Mouse (Mus musculus) intestine, embryonic 14.5 days (tissue): ENCODE measurements around the gene Supt6. TPM values are rescaled to one million over a fixed set of nuclear protein-coding genes. Genes with fewer than 3 reads are reported as not detected.

Source experiments
- ATAC-seq: fragments of 200-750 bp; cut with Nextera tagmentation; replicated peaks from 2 replicates; pipeline ENCODE4 v1.8.0; 2017; ENCODE audit warnings: low read depth, moderate number of reproducible peaks, moderate TSS enrichment, moderate library complexity; ENCODE audit not compliant: low FRiP score, low TSS enrichment
- DNase-seq: peaks from one replicate; pipeline ENCODE4 v3.0.0-alpha.2; 2018; ENCODE audit warnings: low spot score
- H3K27ac ChIP-seq: fragments of 300-500 bp; sonication (generic); 2 replicates; pipeline ENCODE4 v1.5.1; 2014; ENCODE audit warnings: low read depth, mild to moderate bottlenecking, control low read depth
- H3K27me3 ChIP-seq: fragments of 300-500 bp; sonication (generic); replicated peaks from 2 replicates; pipeline ENCODE4 v1.6.1; 2014; ENCODE audit warnings: low read length, control low read depth; ENCODE audit not compliant: control insufficient read depth, insufficient read depth
- H3K36me3 ChIP-seq: fragments of 300-500 bp; sonication (generic); 2 replicates; pipeline ENCODE4 v1.6.1; 2014; ENCODE audit warnings: low read length, control low read depth; ENCODE audit not compliant: control insufficient read depth, insufficient read depth
- H3K4me1 ChIP-seq: fragments of 300-500 bp; sonication (generic); replicated peaks from 2 replicates; pipeline ENCODE4 v1.6.1; 2014; ENCODE audit warnings: low read length, control low read depth, mixed read lengths; ENCODE audit not compliant: control insufficient read depth, insufficient read depth
- H3K4me2 ChIP-seq: fragments of 300-500 bp; sonication (generic); 2 replicates; pipeline ENCODE4 v1.6.1; 2014; ENCODE audit warnings: low read length
- H3K4me3 ChIP-seq: fragments of 300-500 bp; sonication (generic); 2 replicates; pipeline ENCODE4 v1.5.1; 2014; ENCODE audit warnings: low read depth, low read length, control low read depth, mixed read lengths
- H3K9ac ChIP-seq: fragments of 300-500 bp; sonication (generic); 2 replicates; pipeline ENCODE4 v1.6.1; 2014; ENCODE audit warnings: mild to moderate bottlenecking, low read length
- H3K9me3 ChIP-seq: fragments of 300-500 bp; sonication (generic); 2 replicates; pipeline ENCODE4 v1.6.1; 2016; ENCODE audit warnings: low read length, control low read depth; ENCODE audit not compliant: control insufficient read depth
- WGBS: fragments of 180-500 bp; shearing (Covaris S2); extraction: QIAGEN DNeasy Blood & Tissue Kit; methylation state at CpG from one replicate; pipeline ENCODE4 v1.1.7; 2014; 5-methylcytosine and 5-hydroxymethylcytosine counted together
- polyA plus RNA-seq: library from polyadenylated mRNA; unstranded; fragments of >200 nt; fragmentation: Nextera tagmentation; extraction: Ambion mirVana; gene quantifications from 2 replicates; pipeline ENCODE4 v1.2.1, GENCODE M21; 2014

Gene Supt6
- polyA plus RNA-seq, 1 experiment from 2014 or later = 26.4 TPM

GRCm38 (mm10) chr11:78246318-78247011 is 678 bp upstream of the Supt6 start:
- peak overlapping the region; percentile 86 for H3K4me2 ChIP-seq

GRCm38 (mm10) chr11:78245261-78245626 is 543 bp downstream of the Supt6 start:
- peak overlapping the region; percentile 86 for H3K4me2 ChIP-seq
- H3K4me1 ChIP-seq = peaks cover 27% of the 10 kb centered on the region
- 1% methylated on average over 19 of the region's 19 CpGs for WGBS
- DNase-seq = no peak
- no peaks in the 10 kb centered on the region for H3K27me3 ChIP-seq
- peak overlapping the region; percentile 98 for H3K4me3 ChIP-seq
- peak overlapping the region; percentile 91 for H3K9ac ChIP-seq
- peak; percentile 21; the same call in 1 of the 2 replicates for ATAC-seq
- no peaks in the 10 kb centered on the region for H3K9me3 ChIP-seq
- H3K27ac ChIP-seq = peak overlapping the region; percentile 91
- peaks cover 13% of the 10 kb centered on the region for H3K36me3 ChIP-seq

More at GRCm38 (mm10) chr11:78246318-78247011, 678 bp upstream of the Supt6 start:
- no peak for ATAC-seq
- H3K4me3 ChIP-seq = peak overlapping the region; percentile 98
- H3K9ac ChIP-seq = peak overlapping the region; percentile 91
- H3K36me3 ChIP-seq = peaks cover 16% of the 10 kb centered on the region
- 42% methylated on average over 7 of the region's 7 CpGs for whole genome bisulfite sequencing
- H3K9me3 ChIP-seq = no peaks in the 10 kb centered on the region
- DNase-seq = no peak
- peaks cover 27% of the 10 kb centered on the region for H3K4me1 ChIP-seq
- peak overlapping the region; percentile 91 for H3K27ac ChIP-seq
- H3K27me3 ChIP-seq = no peaks in the 10 kb centered on the region

- no peaks in the 10 kb centered on the region for H3K27me3 ChIP-seq
- ATAC-seq (no peak), DNase-seq (no peak)
- H3K4me2 ChIP-seq = no peak overlapping the region
- H3K4me3 ChIP-seq = no peak overlapping the region
- no peak overlapping the region for H3K9ac ChIP-seq
- H3K36me3 ChIP-seq = peaks cover 26% of the 10 kb centered on the region
- WGBS = 90% methylated on average over 9 of the region's 9 CpGs
- H3K9me3 ChIP-seq = no peaks in the 10 kb centered on the region
- H3K27ac ChIP-seq = no peak overlapping the region
- H3K4me1 ChIP-seq = peaks cover 10% of the 10 kb centered on the region
These were observed 5.5 kb downstream of the Supt6 start for GRCm38 (mm10) chr11:78240193-78240857.

- H3K27ac ChIP-seq = no peak overlapping the region
- H3K4me3 ChIP-seq = no peak overlapping the region
- H3K27me3 ChIP-seq = no peaks in the 10 kb centered on the region
- H3K4me1 ChIP-seq = no peaks in the 10 kb centered on the region
- no peaks in the 10 kb centered on the region for H3K9me3 ChIP-seq
- ATAC-seq (no peak), DNase-seq (no peak)
- H3K4me2 ChIP-seq = no peak overlapping the region
- WGBS = 93% methylated on average over 6 of the region's 6 CpGs
- H3K36me3 ChIP-seq = peaks cover 87% of the 10 kb centered on the region
- H3K9ac ChIP-seq = no peak overlapping the region
These were observed 14.3 kb downstream of the Supt6 start for GRCm38 (mm10) chr11:78231518-78231917.

- ATAC-seq (no peak), DNase-seq (no peak)
- Histone ChIP-seq H3K9ac (no peak overlapping the region), H3K27me3 (no peaks in the 10 kb centered on the region), H3K4me1 (no peaks in the 10 kb centered on the region), H3K9me3 (no peaks in the 10 kb centered on the region), H3K27ac (no peak overlapping the region), H3K4me3 (no peak overlapping the region), H3K36me3 (peaks cover 98% of the 10 kb centered on the region), H3K4me2 (no peak overlapping the region)
- WGBS = 93% methylated on average over 4 of the region's 4 CpGs
These were observed 22.2 kb downstream of the Supt6 start for GRCm38 (mm10) chr11:78223586-78223985.

- Histone ChIP-seq H3K9ac (no peak overlapping the region), H3K27me3 (no peaks in the 10 kb centered on the region), H3K36me3 (peaks cover 98% of the 10 kb centered on the region), H3K4me1 (no peaks in the 10 kb centered on the region), H3K9me3 (no peaks in the 10 kb centered on the region), H3K4me3 (no peak overlapping the region), H3K4me2 (no peak overlapping the region), H3K27ac (no peak overlapping the region)
- WGBS = 88% methylated on average over 11 of the region's 11 CpGs
- DNase-seq (no peak), ATAC-seq (no peak)
These were observed 30.0 kb downstream of the Supt6 start for GRCm38 (mm10) chr11:78215709-78216317.

- peaks cover 98% of the 10 kb centered on the region for H3K36me3 ChIP-seq
- no peaks in the 10 kb centered on the region for H3K4me1 ChIP-seq
- 94% methylated on average over 14 of the region's 14 CpGs for whole genome bisulfite sequencing
- no peak for DNase-seq
- no peaks in the 10 kb centered on the region for H3K27me3 ChIP-seq
- H3K4me3 ChIP-seq = no peak overlapping the region
- ATAC-seq = no peak
- H3K27ac ChIP-seq = no peak overlapping the region
- no peak overlapping the region for H3K9ac ChIP-seq
- no peaks in the 10 kb centered on the region for H3K9me3 ChIP-seq
- H3K4me2 ChIP-seq = no peak overlapping the region
These were observed 32.5 kb downstream of the Supt6 start for GRCm38 (mm10) chr11:78213086-78213817.

- Histone ChIP-seq H3K4me3 (no peak overlapping the region), H3K36me3 (peaks cover 99% of the 10 kb centered on the region), H3K4me1 (no peaks in the 10 kb centered on the region), H3K9me3 (no peaks in the 10 kb centered on the region), H3K27me3 (no peaks in the 10 kb centered on the region), H3K4me2 (no peak overlapping the region), H3K9ac (no peak overlapping the region), H3K27ac (no peak overlapping the region)
- ATAC-seq (no peak), DNase-seq (no peak)
- WGBS = 85% methylated on average over 5 of the region's 5 CpGs
These were observed 34.3 kb downstream of the Supt6 start for GRCm38 (mm10) chr11:78211513-78211912.
